Mouse (Mus musculus) neural tube, embryonic 14.5 days (tissue): Measurements from ENCODE around the gene Large1. TPM values are rescaled to one million over a fixed set of nuclear protein-coding genes. Genes with fewer than 3 reads are reported as not detected.

Source experiments
- ATAC-seq: fragments of 200-750 bp; cut with Nextera tagmentation; 2 replicates; pipeline ENCODE4 v1.8.0; 2017; ENCODE audit warnings: low read depth, mild to moderate bottlenecking, moderate TSS enrichment, moderate library complexity
- H3K27ac ChIP-seq: fragments of 300-500 bp; sonication (generic); 2 replicates; pipeline ENCODE4 v1.5.1; 2014; ENCODE audit warnings: low read depth, mild to moderate bottlenecking, control low read depth, low read length, moderate library complexity, mixed read lengths
- H3K27me3 ChIP-seq: fragments of 300-500 bp; sonication (generic); 2 replicates; pipeline ENCODE4 v1.6.1; 2014; ENCODE audit warnings: low read length; ENCODE audit not compliant: control insufficient read depth, insufficient read depth
- H3K36me3 ChIP-seq: fragments of 300-500 bp; sonication (generic); 2 replicates; pipeline ENCODE4 v1.6.1; 2014; ENCODE audit warnings: low read length, mixed read lengths; ENCODE audit not compliant: control insufficient read depth, insufficient read depth
- H3K4me1 ChIP-seq: fragments of 300-500 bp; sonication (generic); 2 replicates; pipeline ENCODE4 v1.6.1; 2014; ENCODE audit warnings: low read length; ENCODE audit not compliant: control insufficient read depth, insufficient read depth
- H3K4me2 ChIP-seq: fragments of 300-500 bp; sonication (generic); 2 replicates; pipeline ENCODE4 v1.6.1; 2014; ENCODE audit warnings: mild to moderate bottlenecking, low read depth, low read length, control low read depth
- H3K4me3 ChIP-seq: fragments of 300-500 bp; sonication (generic); 2 replicates; pipeline ENCODE4 v1.5.1; 2014; ENCODE audit warnings: low read depth, low read length, control low read depth, mixed read lengths
- H3K9ac ChIP-seq: fragments of 300-500 bp; sonication (generic); replicated peaks from 2 replicates; pipeline ENCODE4 v1.6.1; 2014; ENCODE audit warnings: low read depth, mild to moderate bottlenecking, control low read depth, low read length, mixed read lengths
- H3K9me3 ChIP-seq: fragments of 300-500 bp; sonication (generic); 2 replicates; pipeline ENCODE4 v1.6.1; 2016; ENCODE audit warnings: low read length; ENCODE audit not compliant: control insufficient read depth
- WGBS: fragments of 180-500 bp; shearing (Covaris S2); extraction: QIAGEN DNeasy Blood & Tissue Kit; methylation state at CpG from one replicate; pipeline ENCODE4 v1.1.7; 2014; 5-methylcytosine and 5-hydroxymethylcytosine counted together
- polyA plus RNA-seq: library from polyadenylated mRNA; unstranded; fragments of >200 nt; fragmentation: Nextera tagmentation; extraction: Ambion mirVana; gene quantifications from 2 replicates; pipeline ENCODE4 v1.2.1, GENCODE M21; 2014

The Large1 gene
- polyA plus RNA-seq, 1 experiment from 2014 or later, result 28.5 TPM

GRCm38 (mm10) chr8:73178434-73178833, 174.9 kb downstream of the Large1 start:
- no peak overlapping the region for H3K4me2 ChIP-seq
- no peaks in the 10 kb centered on the region for H3K4me1 ChIP-seq
- H3K27me3 ChIP-seq, result no peaks in the 10 kb centered on the region
- WGBS, result 76% methylated on average over 1 of the region's 1 CpGs
- no peaks in the 10 kb centered on the region for H3K9me3 ChIP-seq
- no peak overlapping the region for H3K27ac ChIP-seq
- H3K36me3 ChIP-seq, result no peaks in the 10 kb centered on the region
- no peak overlapping the region for H3K9ac ChIP-seq
- H3K4me3 ChIP-seq, result no peak overlapping the region
- no peak for ATAC-seq

DNA sequence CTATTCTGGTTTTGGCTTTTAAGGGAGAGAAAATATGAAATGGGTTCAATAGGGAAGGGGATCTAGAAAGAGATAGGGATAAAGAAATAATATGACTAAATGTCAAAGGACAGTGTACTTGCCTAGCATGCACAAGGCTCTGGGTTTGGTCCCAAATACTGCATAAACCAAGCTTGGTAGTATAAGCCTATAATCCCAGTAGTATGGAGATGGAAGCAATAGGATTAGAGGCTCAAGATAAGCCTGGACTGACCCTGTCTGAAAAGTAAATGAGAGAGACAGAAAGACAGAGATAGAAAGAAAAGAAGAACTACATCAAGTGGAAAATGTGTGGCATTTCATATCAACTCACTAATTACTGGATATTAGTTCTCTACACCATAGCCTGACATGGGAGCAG, 180.7 kb downstream of the Large1 start:
- Histone ChIP-seq H3K9ac (no peak overlapping the region), H3K27ac (no peak overlapping the region), H3K4me2 (no peak overlapping the region), H3K9me3 (no peaks in the 10 kb centered on the region), H3K36me3 (no peaks in the 10 kb centered on the region), H3K4me1 (no peaks in the 10 kb centered on the region), H3K4me3 (no peak overlapping the region), H3K27me3 (no peaks in the 10 kb centered on the region)
- ATAC-seq, result no peak

DNA sequence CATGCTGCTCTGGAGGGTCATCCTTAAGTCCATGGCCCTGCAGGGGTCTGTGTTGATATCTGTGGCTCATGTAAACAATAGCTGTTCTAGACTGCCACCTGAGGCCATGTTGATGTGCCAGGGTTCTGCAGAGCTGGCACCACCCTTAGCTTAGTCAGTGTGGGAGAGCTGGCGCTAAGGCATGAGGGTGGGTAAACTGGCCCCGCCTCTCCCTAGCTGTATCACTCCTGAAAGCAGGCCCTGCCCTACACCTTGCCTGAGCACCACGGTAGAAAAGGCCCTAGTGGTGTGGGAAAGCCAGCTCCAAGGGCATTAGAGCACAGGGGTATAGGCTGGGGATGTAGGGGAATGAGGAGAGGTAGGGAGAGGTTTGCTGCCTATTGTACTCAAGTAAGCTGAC, 191.3 kb downstream of the Large1 start:
- WGBS, result 75% methylated on average over 3 of the region's 3 CpGs
- Histone ChIP-seq H3K27ac (no peak overlapping the region), H3K4me3 (no peak overlapping the region), H3K9ac (no peak overlapping the region), H3K9me3 (no peaks in the 10 kb centered on the region), H3K4me2 (no peak overlapping the region), H3K4me1 (no peaks in the 10 kb centered on the region), H3K27me3 (no peaks in the 10 kb centered on the region), H3K36me3 (no peaks in the 10 kb centered on the region)
- no peak for ATAC-seq

DNA sequence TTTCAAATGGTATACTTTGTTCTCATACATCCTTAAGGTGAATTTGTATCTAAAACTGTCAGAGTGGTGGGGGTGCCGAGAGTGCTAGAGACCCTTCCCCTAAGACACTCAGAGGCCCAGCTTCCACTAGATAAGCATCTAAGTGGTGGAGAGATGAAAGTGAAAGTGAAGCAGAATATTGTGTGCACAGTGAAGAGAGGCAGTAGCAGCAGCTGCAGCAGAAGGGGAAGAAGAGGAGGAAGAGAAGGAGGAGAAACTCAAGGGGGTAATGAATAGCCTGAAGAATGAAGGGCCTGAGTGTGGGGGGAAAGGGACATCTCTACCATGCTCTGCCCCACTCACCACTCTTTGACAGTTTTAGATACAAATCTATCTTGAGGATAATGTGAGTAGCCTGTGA, 191.8 kb downstream of the Large1 start:
- Histone ChIP-seq H3K9me3 (no peaks in the 10 kb centered on the region), H3K9ac (no peak overlapping the region), H3K4me1 (no peaks in the 10 kb centered on the region), H3K4me3 (no peak overlapping the region), H3K36me3 (no peaks in the 10 kb centered on the region), H3K4me2 (no peak overlapping the region), H3K27ac (no peak overlapping the region), H3K27me3 (no peaks in the 10 kb centered on the region)
- WGBS, result 94% methylated on average over 1 of the region's 1 CpGs
- no peak for ATAC-seq

- 81% methylated on average over 2 of the region's 2 CpGs for WGBS
- H3K4me2 ChIP-seq, result no peak overlapping the region
- H3K36me3 ChIP-seq, result no peaks in the 10 kb centered on the region
- no peak overlapping the region for H3K4me3 ChIP-seq
- H3K27me3 ChIP-seq, result no peaks in the 10 kb centered on the region
- ATAC-seq, result no peak
- H3K4me1 ChIP-seq, result no peaks in the 10 kb centered on the region
- no peaks in the 10 kb centered on the region for H3K9me3 ChIP-seq
- H3K9ac ChIP-seq, result no peak overlapping the region
- H3K27ac ChIP-seq, result no peak overlapping the region
These were observed 192.4 kb downstream of the Large1 start for GRCm38 (mm10) chr8:73160945-73161344.

GRCm38 (mm10) chr8:73147236-73147635, 206.1 kb downstream of the Large1 start:
- no peak overlapping the region for H3K4me3 ChIP-seq
- no peaks in the 10 kb centered on the region for H3K27me3 ChIP-seq
- H3K4me2 ChIP-seq, result no peak overlapping the region
- H3K9ac ChIP-seq, result no peak overlapping the region
- no peaks in the 10 kb centered on the region for H3K36me3 ChIP-seq
- H3K9me3 ChIP-seq, result no peaks in the 10 kb centered on the region
- 96% methylated on average over 3 of the region's 3 CpGs for whole genome bisulfite sequencing
- H3K4me1 ChIP-seq, result no peaks in the 10 kb centered on the region
- H3K27ac ChIP-seq, result no peak overlapping the region
- ATAC-seq, result no peak

DNA sequence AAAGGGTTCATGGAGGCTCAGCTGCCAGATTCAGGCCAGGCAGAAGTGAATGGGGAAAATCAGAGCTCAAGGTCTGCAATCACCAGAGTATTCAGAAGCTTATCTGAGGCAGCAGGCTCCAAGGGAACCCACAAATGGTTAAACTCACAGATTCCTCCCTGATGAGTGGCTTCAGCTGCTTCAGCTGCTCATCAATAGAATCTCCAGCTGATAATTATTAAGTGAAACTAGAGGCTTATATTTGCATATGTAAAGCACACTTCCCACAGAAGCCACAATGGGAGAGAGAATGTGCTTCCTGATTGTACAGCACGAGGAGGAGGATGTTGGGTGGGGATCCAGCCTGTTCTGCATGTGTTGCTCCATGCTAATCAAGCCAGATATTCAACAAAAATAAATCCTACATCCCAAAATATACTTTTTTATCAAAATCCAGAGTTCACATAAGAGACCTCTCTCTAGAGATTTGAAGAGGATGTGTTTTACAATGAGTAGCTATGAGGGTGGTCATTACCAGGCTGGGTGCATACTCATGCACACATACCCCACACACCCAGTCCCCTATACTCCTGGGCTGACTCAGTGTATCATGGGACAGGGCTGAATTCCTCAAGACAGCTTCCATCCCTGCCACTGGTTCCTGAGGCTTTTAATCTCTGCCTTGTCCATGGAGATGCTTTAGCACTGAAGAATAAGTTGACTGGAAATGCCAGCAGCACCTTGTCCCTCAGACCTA, 210.5 kb downstream of the Large1 start:
- Histone ChIP-seq H3K27ac (no peak overlapping the region), H3K9ac (no peak overlapping the region), H3K27me3 (no peaks in the 10 kb centered on the region), H3K4me2 (no peak overlapping the region), H3K36me3 (no peaks in the 10 kb centered on the region), H3K4me3 (no peak overlapping the region), H3K4me1 (no peaks in the 10 kb centered on the region), H3K9me3 (no peaks in the 10 kb centered on the region)
- 0 out of 2 replicates have a peak, but pooled peaks have one; percentile 24 for ATAC-seq
- 14% methylated on average over 1 of the region's 1 CpGs for WGBS

- no peaks in the 10 kb centered on the region for H3K9me3 ChIP-seq
- H3K4me1 ChIP-seq, result no peaks in the 10 kb centered on the region
- ATAC-seq, result no peak
- no peaks in the 10 kb centered on the region for H3K36me3 ChIP-seq
- no peaks in the 10 kb centered on the region for H3K27me3 ChIP-seq
- no peak overlapping the region for H3K27ac ChIP-seq
- H3K4me3 ChIP-seq, result no peak overlapping the region
- H3K4me2 ChIP-seq, result no peak overlapping the region
- H3K9ac ChIP-seq, result no peak overlapping the region
- 79% methylated on average over 6 of the region's 6 CpGs for WGBS
These were observed 217.9 kb downstream of the Large1 start for GRCm38 (mm10) chr8:73135397-73135796.

GRCm38 (mm10) chr8:73132080-73132479, 221.3 kb downstream of the Large1 start:
- Histone ChIP-seq H3K4me1 (no peaks in the 10 kb centered on the region), H3K27ac (no peak overlapping the region), H3K9me3 (no peaks in the 10 kb centered on the region; the same call in 1 of the 2 replicates), H3K36me3 (no peaks in the 10 kb centered on the region), H3K27me3 (no peaks in the 10 kb centered on the region), H3K4me2 (no peak overlapping the region), H3K4me3 (no peak overlapping the region), H3K9ac (no peak overlapping the region)
- ATAC-seq, result no peak
- 98% methylated on average over 2 of the region's 2 CpGs for WGBS
